Mouse (Mus musculus) limb, embryonic 10.5 days (tissue): Measurements from ENCODE around the gene Wdr95. TPM values are rescaled to one million over a fixed set of nuclear protein-coding genes. Genes with fewer than 3 reads are reported as not detected.

Experiments used
- DNase-seq: peaks from one replicate; pipeline ENCODE4 v3.0.0-alpha.2; 2017; ENCODE audit warnings: low spot score
- H3K27ac ChIP-seq: fragments of 300-500 bp; sonication (generic); 2 replicates; pipeline ENCODE4 v1.5.1; 2016; ENCODE audit warnings: mild to moderate bottlenecking
- H3K27me3 ChIP-seq: fragments of 300-500 bp; sonication (generic); 2 replicates; pipeline ENCODE4 v1.6.1; 2016; ENCODE audit warnings: low read depth, mild to moderate bottlenecking; ENCODE audit not compliant: poor library complexity, severe bottlenecking
- H3K36me3 ChIP-seq: fragments of 300-500 bp; sonication (generic); 2 replicates; pipeline ENCODE4 v1.6.1; 2016; ENCODE audit warnings: mild to moderate bottlenecking, moderate library complexity
- H3K4me1 ChIP-seq: fragments of 300-500 bp; sonication (generic); 2 replicates; pipeline ENCODE4 v1.6.1; 2016
- H3K4me3 ChIP-seq: fragments of 300-500 bp; sonication (generic); 2 replicates; pipeline ENCODE4 v1.5.1; 2016; ENCODE audit warnings: mild to moderate bottlenecking, moderate library complexity
- H3K9me3 ChIP-seq: fragments of 300-500 bp; sonication (generic); replicated peaks from 2 replicates; pipeline ENCODE4 v1.6.1; 2016; ENCODE audit warnings: mild to moderate bottlenecking
- WGBS: fragments of 180-500 bp; shearing (Covaris S2); methylation state at CpG from one replicate; pipeline ENCODE4 v1.1.7; 2016; 5-methylcytosine and 5-hydroxymethylcytosine counted together
- polyA plus RNA-seq: library from polyadenylated mRNA; unstranded; fragments of >200 nt; fragmentation: Nextera tagmentation; extraction: Ambion mirVana; gene quantifications from 2 replicates; pipeline ENCODE4 v1.2.1, GENCODE M21; 2016

Wdr95 gene
- polyA plus RNA-seq, 1 experiment from 2014 or later: not detected

GRCm38 (mm10) chr5:149648196-149648595, 119.7 kb downstream of the Wdr95 start:
- DNase-seq: no peak
- H3K27me3 ChIP-seq: no peaks in the 10 kb centered on the region
- no peak overlapping the region for H3K4me3 ChIP-seq
- H3K27ac ChIP-seq: 0 out of 2 replicates have a peak overlapping the region, but pooled peaks have one; percentile 47
- H3K9me3 ChIP-seq: no peaks in the 10 kb centered on the region
- WGBS: 72% methylated on average over 4 of the region's 4 CpGs
- H3K4me1 ChIP-seq: peaks cover 15% of the 10 kb centered on the region
- H3K36me3 ChIP-seq: no peaks in the 10 kb centered on the region

- no peaks in the 10 kb centered on the region for H3K27me3 ChIP-seq
- peaks cover 15% of the 10 kb centered on the region for H3K4me1 ChIP-seq
- H3K9me3 ChIP-seq: no peaks in the 10 kb centered on the region
- no peaks in the 10 kb centered on the region for H3K36me3 ChIP-seq
- peak overlapping the region; percentile 47 for H3K27ac ChIP-seq
- WGBS: 76% methylated on average over 6 of the region's 6 CpGs
- no peak for DNase-seq
- H3K4me3 ChIP-seq: no peak overlapping the region
Measured at GRCm38 (mm10) chr5:149648895-149649406, 120.5 kb downstream of the Wdr95 start.

- Histone ChIP-seq H3K4me3 (no peak overlapping the region), H3K27me3 (no peaks in the 10 kb centered on the region), H3K4me1 (peaks cover 15% of the 10 kb centered on the region), H3K9me3 (no peaks in the 10 kb centered on the region), H3K36me3 (no peaks in the 10 kb centered on the region), H3K27ac (peak overlapping the region; percentile 9; the same call in 1 of the 2 replicates)
- 84% methylated on average over 14 of the region's 14 CpGs for WGBS
- no peak for DNase-seq
Measured at GRCm38 (mm10) chr5:149649499-149650178, 121.2 kb downstream of the Wdr95 start.

DNA sequence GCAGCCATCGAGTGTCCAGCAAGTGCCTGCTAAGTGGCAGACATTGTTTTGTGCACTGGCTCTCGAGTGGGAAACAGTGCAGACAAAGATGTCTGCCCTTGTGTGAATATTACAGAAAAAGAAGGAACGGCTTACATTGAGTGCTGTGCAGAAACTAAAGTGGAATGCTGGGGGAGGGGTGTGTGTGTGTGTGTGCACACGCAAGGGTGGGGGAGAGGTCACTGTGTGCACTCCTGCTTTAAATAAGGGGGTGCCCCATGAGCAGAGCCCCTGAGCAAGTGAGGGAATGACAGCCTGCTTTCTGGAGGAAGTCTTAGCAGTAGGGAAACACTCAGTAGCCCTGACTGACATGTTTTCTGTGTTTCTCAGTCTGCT, 121.7 kb downstream of the Wdr95 start:
- no peaks in the 10 kb centered on the region for H3K27me3 ChIP-seq
- DNase-seq: no peak
- H3K4me3 ChIP-seq: no peak overlapping the region
- H3K4me1 ChIP-seq: peaks cover 15% of the 10 kb centered on the region
- no peaks in the 10 kb centered on the region for H3K9me3 ChIP-seq
- peak overlapping the region; percentile 9; the same call in 1 of the 2 replicates for H3K27ac ChIP-seq
- no peaks in the 10 kb centered on the region for H3K36me3 ChIP-seq
- WGBS: 84% methylated on average over 4 of the region's 4 CpGs

GRCm38 (mm10) chr5:149655636-149656035, 127.2 kb downstream of the Wdr95 start:
- Histone ChIP-seq H3K4me3 (no peak overlapping the region), H3K4me1 (peaks cover 2% of the 10 kb centered on the region; the same call in 1 of the 2 replicates), H3K27ac (no peak overlapping the region), H3K9me3 (no peaks in the 10 kb centered on the region), H3K36me3 (no peaks in the 10 kb centered on the region), H3K27me3 (no peaks in the 10 kb centered on the region)
- 90% methylated on average over 9 of the region's 9 CpGs for WGBS
- no peak for DNase-seq

DNA sequence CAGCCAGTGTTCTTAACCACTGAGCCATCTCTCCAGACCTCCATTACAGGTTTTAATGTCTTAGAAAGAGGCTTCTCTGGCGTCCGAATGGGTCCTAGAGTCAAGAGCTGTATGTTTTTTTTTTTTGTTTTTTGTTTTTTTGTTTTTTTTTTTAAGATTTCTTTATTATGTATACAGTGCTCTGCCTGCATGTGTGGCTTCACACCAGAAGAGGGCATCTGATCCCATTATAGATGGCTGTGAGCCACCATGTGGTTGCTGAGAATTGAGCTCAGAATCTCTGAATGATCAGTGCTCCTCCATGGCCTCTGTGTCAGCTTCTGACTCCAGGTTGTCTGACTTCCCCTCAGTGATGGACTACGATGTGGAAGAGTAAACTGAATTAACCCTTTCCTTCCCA, 129.5 kb downstream of the Wdr95 start:
- H3K4me3 ChIP-seq: no peak overlapping the region

GRCm38 (mm10) chr5:149658741-149659413, 130.4 kb downstream of the Wdr95 start:
- Histone ChIP-seq H3K27ac (no peak overlapping the region), H3K27me3 (no peaks in the 10 kb centered on the region), H3K4me1 (peaks cover 2% of the 10 kb centered on the region; the same call in 1 of the 2 replicates), H3K36me3 (no peaks in the 10 kb centered on the region), H3K9me3 (no peaks in the 10 kb centered on the region), H3K4me3 (no peak overlapping the region)
- DNase-seq: no peak
- WGBS: 75% methylated on average over 9 of the region's 9 CpGs

More for the DNA sequence above, 129.5 kb downstream of the Wdr95 start:
- Histone ChIP-seq H3K4me1 (peaks cover 2% of the 10 kb centered on the region; the same call in 1 of the 2 replicates), H3K36me3 (no peaks in the 10 kb centered on the region), H3K27me3 (no peaks in the 10 kb centered on the region), H3K9me3 (no peaks in the 10 kb centered on the region), H3K27ac (no peak overlapping the region)
- no peak for DNase-seq
- 61% methylated on average over 3 of the region's 3 CpGs for WGBS

DNA sequence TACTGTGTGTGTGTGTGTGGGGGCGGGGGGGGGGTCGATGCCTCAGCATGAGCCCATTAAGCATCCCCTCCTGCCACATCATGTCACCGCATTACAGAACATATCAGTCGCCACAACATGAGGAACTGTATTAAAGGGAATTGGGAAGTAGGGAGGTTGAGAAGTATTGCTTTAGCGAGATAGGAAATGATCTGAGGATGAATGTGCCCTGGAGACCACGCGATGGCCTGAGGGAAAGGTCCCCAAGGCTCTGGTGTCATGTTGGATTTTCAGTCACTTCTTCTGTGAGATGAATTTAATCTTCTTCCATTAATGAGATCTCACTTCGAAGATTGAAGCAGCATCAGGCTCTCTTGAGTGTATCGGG, 130.9 kb downstream of the Wdr95 start:
- peaks cover 2% of the 10 kb centered on the region; the same call in 1 of the 2 replicates for H3K4me1 ChIP-seq
- H3K27ac ChIP-seq: no peak overlapping the region
- 62% methylated on average over 9 of the region's 9 CpGs for WGBS
- no peaks in the 10 kb centered on the region for H3K36me3 ChIP-seq
- H3K27me3 ChIP-seq: no peaks in the 10 kb centered on the region
- H3K4me3 ChIP-seq: no peak overlapping the region
- no peak for DNase-seq
- H3K9me3 ChIP-seq: no peaks in the 10 kb centered on the region

- Histone ChIP-seq H3K36me3 (no peaks in the 10 kb centered on the region), H3K4me3 (no peak overlapping the region), H3K4me1 (peaks cover 2% of the 10 kb centered on the region; the same call in 1 of the 2 replicates), H3K27ac (no peak overlapping the region), H3K9me3 (no peaks in the 10 kb centered on the region), H3K27me3 (no peaks in the 10 kb centered on the region)
- WGBS: 90% methylated on average over 6 of the region's 6 CpGs
- DNase-seq: no peak
Measured at GRCm38 (mm10) chr5:149661428-149661827, 132.9 kb downstream of the Wdr95 start.

Other genes starting within 250 kb of the Wdr95 start
- gene Medag, start 116.9 kb upstream of the Wdr95 start, polyA plus RNA-seq: 0.26 and 0.33 TPM in 2 replicates
- gene Tex26, start 89.0 kb upstream of the Wdr95 start, polyA plus RNA-seq: 0.15 and 0.30 TPM in 2 replicates
- 129 and 164 TPM in 2 replicates for gene Hsph1, start 107.7 kb downstream of the Wdr95 start, polyA plus RNA-seq
- gene B3glct, start 149.6 kb downstream of the Wdr95 start, polyA plus RNA-seq: 20.4 and 21.1 TPM in 2 replicates